8 mouse cellular contexts compared by ENCODE assay signal in the genomic region with DNA sequence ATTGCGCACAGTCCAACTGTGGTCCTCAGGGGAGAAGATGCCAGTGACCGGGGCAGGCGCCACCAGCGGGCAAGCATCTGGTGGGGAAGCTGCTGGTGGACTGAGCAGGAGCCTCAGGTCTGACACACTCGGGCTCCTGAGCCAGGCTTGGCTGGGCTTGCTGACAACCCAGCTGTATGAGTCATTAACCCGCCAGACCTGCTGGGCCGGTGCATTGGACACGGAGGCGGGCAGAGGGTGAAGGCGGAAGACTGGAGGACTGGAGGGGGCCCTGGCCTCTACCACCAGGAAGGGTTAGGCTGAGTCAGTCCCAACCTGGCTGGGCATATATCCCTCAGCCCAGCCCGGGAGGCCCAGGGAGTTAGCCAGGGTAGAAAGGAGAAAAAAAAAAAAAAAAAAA. TPM values are rescaled to one million over a fixed set of nuclear protein-coding genes. Genes with fewer than 3 reads are reported as not detected.
DNase-seq lines count a peak whose midpoint lies in the region; ATAC-seq and TF ChIP-seq lines count a peak whose summit lies in the region.

A gene (minus strand): TSS at position 253 of the 400 bp plus-strand sequence.

- TF ChIP-seq CTCF in left cerebral cortex, adult 2 months (IDR thresholded peaks at IDR 0.05): no peak
- no peak for TF ChIP-seq CTCF in kidney, postnatal 0 days (IDR thresholded peaks at IDR 0.05; ENCODE audit: low read depth)

- no peak for ATAC-seq in heart, embryonic 13.5 days (ENCODE audit: extremely low read depth, insufficient number of reproducible peaks, low FRiP score, low TSS enrichment)
- ATAC-seq in kidney, postnatal 0 days (replicated peaks; ENCODE audit: low FRiP score, low read depth): peak; percentile 74
- no peak for ATAC-seq in erythroblast, adult 5-6 weeks (replicated peaks; ENCODE audit: low FRiP score, poor library complexity, severe bottlenecking)

- 59% methylated on average over 11 of the region's 11 CpGs for WGBS in heart, embryonic 13.5 days
- 40% methylated on average over 11 of the region's 11 CpGs for WGBS in kidney, postnatal 0 days

- no peaks in the 10 kb centered on the region; the same call in 1 of the 2 replicates for H3K27me3 ChIP-seq in heart, embryonic 13.5 days (replicated peaks)
- no peaks in the 10 kb centered on the region for H3K27me3 ChIP-seq in kidney, postnatal 0 days (ENCODE audit: insufficient read depth, low read length)

- H3K4me1 ChIP-seq in heart, embryonic 13.5 days: peaks cover 25% of the 10 kb centered on the region
- H3K4me1 ChIP-seq in kidney, postnatal 0 days (replicated peaks; ENCODE audit: insufficient read depth, low read length): peaks cover 13% of the 10 kb centered on the region

- no peak within 1 kb of the TSS for H3K9ac ChIP-seq in heart, embryonic 13.5 days
- no peak within 1 kb of the TSS for H3K9ac ChIP-seq in kidney, postnatal 0 days (ENCODE audit: low read depth, low read length)

- no peak for DNase-seq in left cerebral cortex, adult 2 months (ENCODE audit: extremely low spot score in 1 of 2, low spot score in 2 of 2)
- no peak for DNase-seq in left cerebral cortex, adult 9 months (ENCODE audit: low spot score in 2 of 2)
- DNase-seq in cerebellum, postnatal 36 days: peak; percentile 61 to 70
- DNase-seq in kidney, postnatal 0 days (ENCODE audit: low spot score): peak; percentile 69
- peak; percentile 68 for DNase-seq in lung, postnatal 14 days
- peak; percentile 87 for DNase-seq in urinary bladder, postnatal 25 days (ENCODE audit: low spot score)

- H3K27ac ChIP-seq in left cerebral cortex, adult 2 months: peak within 1 kb of the TSS; percentile 19; the same call in 1 of the 2 replicates
- no peak within 1 kb of the TSS; the same call in 1 of the 2 replicates for H3K27ac ChIP-seq in heart, embryonic 13.5 days (replicated peaks)
- H3K27ac ChIP-seq in kidney, postnatal 0 days: peak within 1 kb of the TSS; percentile 60; the same call in 1 of the 2 replicates

- no peaks in the 10 kb centered on the region for H3K9me3 ChIP-seq in heart, embryonic 13.5 days
- H3K9me3 ChIP-seq in kidney, postnatal 0 days (replicated peaks; ENCODE audit: low read length): no peaks in the 10 kb centered on the region

- H3K36me3 ChIP-seq in heart, embryonic 13.5 days: no peaks in the 10 kb centered on the region
- H3K36me3 ChIP-seq in kidney, postnatal 0 days (ENCODE audit: insufficient read depth, low read length): no peaks in the 10 kb centered on the region

- intact Hi-C loops in left cerebral cortex, adult 2 months (cut with DNase I): no loop called here

- H3K4me3 ChIP-seq in left cerebral cortex, adult 2 months: no peak within 1 kb of the TSS
- no peak within 1 kb of the TSS for H3K4me3 ChIP-seq in heart, embryonic 13.5 days
- H3K4me3 ChIP-seq in kidney, postnatal 0 days (replicated peaks; ENCODE audit: low read depth, low read length): no peak within 1 kb of the TSS

- no peak within 1 kb of the TSS for H3K4me2 ChIP-seq in heart, embryonic 13.5 days
- H3K4me2 ChIP-seq in kidney, postnatal 0 days (ENCODE audit: low read length): no peak within 1 kb of the TSS

RNA-seq across cellular contexts. Expression of the gene that starts here (rescaled TPM):
- total RNA-seq in left cerebral cortex, adult 2 months (2021): 10 to 100 TPM; 63.2 to 71.5 TPM
- polyA plus RNA-seq in heart, embryonic 13.5 days (2015; fragmentation: Nextera tagmentation; extraction: Ambion mirVana): 15.3 and 18.2 TPM in 2 replicates
- 21.2 and 22.2 TPM in 2 replicates for polyA plus RNA-seq in kidney, postnatal 0 days (2015; fragmentation: Nextera tagmentation; extraction: Ambion mirVana)
- total RNA-seq in erythroblast, adult 5-6 weeks (2015; ENCODE audit: low replicate concordance): 1.5 and 7.3 TPM in 2 replicates
- 2.6 and 4.5 TPM in 2 replicates for total RNA-seq in erythroblast, adult 5-6 weeks (2017; ENCODE audit: low replicate concordance)

Comparison
In these comparisons a context has a peak if more than half of its experiments do, and no peak if none do; other contexts are left out.
1. RNA of the gene that starts here (total RNA-seq): 63.2 to 71.5 TPM in left cerebral cortex, adult 2 months; 1.5 to 7.3 TPM in erythroblast, adult 5-6 weeks; every median in the first group is over 4 times any median in the second.
2. DNase-seq: peak in cerebellum, postnatal 36 days (2 of 2), kidney, postnatal 0 days (single experiment), lung, postnatal 14 days (single experiment) and urinary bladder, postnatal 25 days (single experiment); none in left cerebral cortex, adult 2 months (0 of 2) and left cerebral cortex, adult 9 months (0 of 2).